Mouse (Mus musculus) forebrain, postnatal 0 days (tissue): Measurements from ENCODE around the gene Fv1. TPM values are rescaled to one million over a fixed set of nuclear protein-coding genes. Genes with fewer than 3 reads are reported as not detected.

ENCODE experiments used
- ATAC-seq: fragments of 200-750 bp; cut with Nextera tagmentation; 2 replicates; pipeline ENCODE4 v1.8.0; 2017; ENCODE audit warnings: mild to moderate bottlenecking, moderate library complexity
- DNase-seq: peaks from one replicate; pipeline ENCODE4 v3.0.0-alpha.2; 2015
- H3K27ac ChIP-seq: fragments of 300-500 bp; sonication (generic); 2 replicates; pipeline ENCODE4 v1.5.1; 2014; ENCODE audit warnings: low read depth, mild to moderate bottlenecking, antibody characterized with exemption, low read length, moderate library complexity, mixed read lengths
- H3K27me3 ChIP-seq: fragments of 300-500 bp; sonication (generic); 2 replicates; pipeline ENCODE4 v1.6.1; 2014; ENCODE audit warnings: mild to moderate bottlenecking, low read length, mixed read lengths; ENCODE audit not compliant: insufficient read depth
- H3K36me3 ChIP-seq: fragments of 300-500 bp; sonication (generic); 2 replicates; pipeline ENCODE4 v1.6.1; 2014; ENCODE audit warnings: mild to moderate bottlenecking, moderate library complexity; ENCODE audit not compliant: insufficient read depth
- H3K4me1 ChIP-seq: fragments of 300-500 bp; sonication (generic); 2 replicates; pipeline ENCODE4 v1.6.1; 2014; ENCODE audit warnings: antibody characterized with exemption; ENCODE audit not compliant: insufficient read depth
- H3K4me2 ChIP-seq: fragments of 300-500 bp; sonication (generic); 2 replicates; pipeline ENCODE4 v1.6.1; 2014; ENCODE audit warnings: low read depth, mild to moderate bottlenecking, moderate library complexity
- H3K4me3 ChIP-seq: fragments of 300-500 bp; sonication (generic); 2 replicates; pipeline ENCODE4 v1.5.1; 2014; ENCODE audit warnings: low read depth, low read length, mixed read lengths
- H3K9ac ChIP-seq: fragments of 300-500 bp; sonication (generic); 2 replicates; pipeline ENCODE4 v1.6.1; 2014; ENCODE audit warnings: mild to moderate bottlenecking
- H3K9me3 ChIP-seq: fragments of 300-500 bp; sonication (generic); 2 replicates; pipeline ENCODE4 v1.6.1; 2016; ENCODE audit warnings: low read length
- CTCF ChIP-seq: sonication (generic); IDR thresholded peaks from 2 replicates; pipeline ENCODE4 v1.5.1; 2016; ENCODE audit warnings: antibody characterized with exemption, control low read depth, low read depth
- WGBS: fragments of 180-500 bp; shearing (Covaris S2); extraction: QIAGEN DNeasy Blood & Tissue Kit; methylation state at CpG from one replicate; pipeline ENCODE4 v1.1.7; 2014; 5-methylcytosine and 5-hydroxymethylcytosine counted together
- polyA plus RNA-seq: library from polyadenylated mRNA; unstranded; fragments of >200 nt; fragmentation: Nextera tagmentation; extraction: Ambion mirVana; gene quantifications from 2 replicates; pipeline ENCODE4 v1.2.1, GENCODE M21; 2015
- total RNA-seq: library from RNA; depleted of rRNA; stranded (reverse); fragments of >200 nt; gene quantifications from 2 replicates; pipeline ENCODE4 v1.2.3, GENCODE M21; 2014

Fv1 gene
- total and polyA plus RNA-seq, 2 experiments from 2014 or later, result 4.2 to 8.5 TPM

- no peak overlapping the region for H3K27ac ChIP-seq
- no peak for TF ChIP-seq CTCF
- H3K4me1 ChIP-seq, result no peaks in the 10 kb centered on the region
- no peak for ATAC-seq
- WGBS, result 86% methylated on average over 3 of the region's 3 CpGs
- H3K27me3 ChIP-seq, result no peaks in the 10 kb centered on the region
- H3K36me3 ChIP-seq, result peaks cover 92% of the 10 kb centered on the region
- H3K4me2 ChIP-seq, result no peak overlapping the region
- H3K4me3 ChIP-seq, result no peak overlapping the region
- no peaks in the 10 kb centered on the region for H3K9me3 ChIP-seq
- no peak overlapping the region for H3K9ac ChIP-seq
- DNase-seq, result no peak
These were observed 15.4 kb downstream of the Fv1 start for GRCm38 (mm10) chr4:147884138-147884537.

GRCm38 (mm10) chr4:147886158-147886557, 17.4 kb downstream of the Fv1 start:
- no peak for DNase-seq
- Histone ChIP-seq H3K4me3 (no peak overlapping the region), H3K9me3 (no peaks in the 10 kb centered on the region), H3K27me3 (no peaks in the 10 kb centered on the region), H3K9ac (no peak overlapping the region), H3K4me1 (no peaks in the 10 kb centered on the region), H3K4me2 (no peak overlapping the region), H3K27ac (no peak overlapping the region), H3K36me3 (peaks cover 94% of the 10 kb centered on the region)
- WGBS, result 95% methylated on average over 12 of the region's 12 CpGs
- no peak for TF ChIP-seq CTCF
- ATAC-seq, result no peak

- Histone ChIP-seq H3K4me2 (no peak overlapping the region), H3K9ac (no peak overlapping the region), H3K36me3 (peaks cover 92% of the 10 kb centered on the region), H3K4me3 (no peak overlapping the region), H3K9me3 (no peaks in the 10 kb centered on the region), H3K4me1 (no peaks in the 10 kb centered on the region), H3K27me3 (no peaks in the 10 kb centered on the region), H3K27ac (no peak overlapping the region)
- DNase-seq, result no peak
- TF ChIP-seq CTCF, result no peak
- WGBS, result 97% methylated on average over 7 of the region's 7 CpGs
- no peak for ATAC-seq
These were observed 18.5 kb downstream of the Fv1 start for GRCm38 (mm10) chr4:147887277-147887676.

GRCm38 (mm10) chr4:147888237-147888636, 19.5 kb downstream of the Fv1 start:
- no peaks in the 10 kb centered on the region for H3K4me1 ChIP-seq
- H3K36me3 ChIP-seq, result peaks cover 91% of the 10 kb centered on the region
- H3K27me3 ChIP-seq, result no peaks in the 10 kb centered on the region
- 77% methylated on average over 4 of the region's 4 CpGs for whole genome bisulfite sequencing
- no peak overlapping the region for H3K27ac ChIP-seq
- H3K4me2 ChIP-seq, result no peak overlapping the region
- TF ChIP-seq CTCF, result no peak
- no peak overlapping the region for H3K4me3 ChIP-seq
- DNase-seq (no peak), ATAC-seq (no peak)
- H3K9ac ChIP-seq, result no peak overlapping the region
- H3K9me3 ChIP-seq, result no peaks in the 10 kb centered on the region

- Histone ChIP-seq H3K9me3 (no peaks in the 10 kb centered on the region), H3K4me2 (no peak overlapping the region), H3K27ac (no peak overlapping the region), H3K9ac (no peak overlapping the region), H3K4me3 (no peak overlapping the region), H3K27me3 (no peaks in the 10 kb centered on the region), H3K4me1 (no peaks in the 10 kb centered on the region), H3K36me3 (peaks cover 90% of the 10 kb centered on the region)
- no peak for TF ChIP-seq CTCF
- ATAC-seq, result no peak
- WGBS, result 94% methylated on average over 6 of the region's 6 CpGs
- no peak for DNase-seq
These were observed 21.6 kb downstream of the Fv1 start for GRCm38 (mm10) chr4:147890341-147890740.

GRCm38 (mm10) chr4:147895815-147896330, 27.1 kb downstream of the Fv1 start:
- Histone ChIP-seq H3K4me2 (no peak overlapping the region), H3K9me3 (no peaks in the 10 kb centered on the region), H3K9ac (no peak overlapping the region), H3K27me3 (no peaks in the 10 kb centered on the region), H3K4me1 (no peaks in the 10 kb centered on the region), H3K27ac (no peak overlapping the region), H3K36me3 (peaks cover 95% of the 10 kb centered on the region), H3K4me3 (no peak overlapping the region)
- 92% methylated on average over 4 of the region's 4 CpGs for WGBS
- DNase-seq (no peak), ATAC-seq (no peak)
- no peak for TF ChIP-seq CTCF

GRCm38 (mm10) chr4:147896411-147896810, 27.6 kb downstream of the Fv1 start:
- WGBS, result 52% methylated on average over 1 of the region's 1 CpGs
- H3K4me3 ChIP-seq, result no peak overlapping the region
- no peaks in the 10 kb centered on the region for H3K9me3 ChIP-seq
- TF ChIP-seq CTCF, result no peak
- no peak overlapping the region for H3K9ac ChIP-seq
- ATAC-seq (no peak), DNase-seq (no peak)
- no peaks in the 10 kb centered on the region for H3K27me3 ChIP-seq
- peaks cover 91% of the 10 kb centered on the region for H3K36me3 ChIP-seq
- H3K4me2 ChIP-seq, result no peak overlapping the region
- H3K27ac ChIP-seq, result no peak overlapping the region
- no peaks in the 10 kb centered on the region for H3K4me1 ChIP-seq
